Mouse (Mus musculus) ES-E14 (cell line): ENCODE data around the gene Ankrd9. TPM values are rescaled to one million over a fixed set of nuclear protein-coding genes. Genes with fewer than 3 reads are reported as not detected.

Source experiments
- DNase-seq: peaks from one replicate; pipeline ENCODE4 v3.0.0-alpha.2; 2013; ENCODE audit warnings: low read depth, low spot score
- H3K27ac ChIP-seq: 2 replicates; pipeline ENCODE4 v1.5.1; 2012; ENCODE audit warnings: low read depth, mild to moderate bottlenecking, low read length, moderate library complexity, mixed read lengths; ENCODE audit not compliant: poor library complexity, insufficient read depth, severe bottlenecking
- H3K36me3 ChIP-seq: 2 replicates; pipeline ENCODE4 v1.6.1; 2012; ENCODE audit warnings: mild to moderate bottlenecking, low read length, moderate library complexity, mixed read lengths; ENCODE audit not compliant: control insufficient read depth, poor library complexity, insufficient read depth, severe bottlenecking
- H3K4me1 ChIP-seq, 2 experiments: fragments of 150-350 bp in 1 of 2; sonication (generic) in 1 of 2; 2 replicates each; pipeline ENCODE4 v1.6.1; 2012; ENCODE audit warnings: low read length in 2 of 2, mild to moderate bottlenecking in 1 of 2, mixed read lengths in 1 of 2; ENCODE audit not compliant: control insufficient read depth in 2 of 2, insufficient read depth in 2 of 2, poor library complexity in 1 of 2
- H3K4me3 ChIP-seq, 2 experiments: fragments of 150-350 bp in 1 of 2; sonication (generic) in 1 of 2; 2 replicates each; pipeline ENCODE4 v1.5.1; 2012; ENCODE audit warnings: low read length in 2 of 2, low read depth in 1 of 2, mild to moderate bottlenecking in 1 of 2, mixed read lengths in 1 of 2; ENCODE audit not compliant: insufficient read depth in 1 of 2, poor library complexity in 1 of 2, severe bottlenecking in 1 of 2
- H3K9ac ChIP-seq: 2 replicates; pipeline ENCODE4 v1.6.1; 2012; ENCODE audit warnings: low read depth, mild to moderate bottlenecking, low read length, mixed read lengths; ENCODE audit not compliant: poor library complexity, insufficient read depth, severe bottlenecking
- H3K9me3 ChIP-seq: fragments of 150-350 bp; sonication (generic); 2 replicates; pipeline ENCODE4 v1.6.1; 2012; ENCODE audit warnings: low read depth, mild to moderate bottlenecking, low read length; ENCODE audit not compliant: control insufficient read depth, insufficient read depth
- CHD2 ChIP-seq: IDR thresholded peaks from 2 replicates; pipeline ENCODE4 v1.6.1; 2014; ENCODE audit warnings: mild to moderate bottlenecking, low read depth, low read length, inconsistent platforms
- HCFC1 ChIP-seq: IDR thresholded peaks from 2 replicates; pipeline ENCODE4 v1.6.1; 2012; ENCODE audit warnings: low read length, inconsistent platforms, borderline replicate concordance; ENCODE audit not compliant: insufficient read depth
- MAFK ChIP-seq: IDR thresholded peaks from 2 replicates; pipeline ENCODE4 v1.6.1; 2014; ENCODE audit warnings: mild to moderate bottlenecking, low read depth, low read length, inconsistent platforms; ENCODE audit not compliant: insufficient read depth
- ZC3H11A ChIP-seq: IDR thresholded peaks from 2 replicates; pipeline ENCODE4 v1.6.1; 2012; ENCODE audit warnings: low read depth, mild to moderate bottlenecking, inconsistent platforms, low read length, borderline replicate concordance
- ZNF384 ChIP-seq: IDR thresholded peaks from 2 replicates; pipeline ENCODE4 v1.6.1; 2012; ENCODE audit warnings: low read depth, low read length, inconsistent platforms
- in situ Hi-C, 2 experiments: fragments of 600-800 bp; cut with MboI; formaldehyde crosslinking; loops; one replicate each; pipeline ENCODE4 v1.15.1; 2025; ENCODE audit warnings: low sequenced_read_pairs in 2 of 2, inconsistent platforms in 1 of 2; ENCODE audit not compliant: unreplicated experiment in 2 of 2
- total RNA-seq: library from RNA; depleted of rRNA; stranded (reverse); fragments of 300-350 nt; gene quantifications from 2 replicates; pipeline ENCODE4 v1.2.3, GENCODE M21; 2012

Ankrd9 gene
- total RNA-seq, 1 experiment: 12.4 TPM

GRCm38 (mm10) chr12:110998092-110998491 is 19.3 kb upstream of the Ankrd9 start:
- H3K27ac ChIP-seq: no peak overlapping the region
- TF ChIP-seq MAFK (no peak), ZNF384 (no peak), CHD2 (no peak), ZC3H11A (no peak), HCFC1 (no peak)
- no peaks in the 10 kb centered on the region for H3K36me3 ChIP-seq
- H3K4me1 ChIP-seq: peaks cover 0 to 4% of the 10 kb centered on the region in 2 experiments; a peak in 1 of 4 replicates
- no peaks in the 10 kb centered on the region for H3K9me3 ChIP-seq
- H3K4me3 ChIP-seq: no peak overlapping the region
- DNase-seq: no peak
- H3K9ac ChIP-seq: no peak overlapping the region
- in situ Hi-C loops: no loop called here

GRCm38 (mm10) chr12:110994666-110995065 is 15.8 kb upstream of the Ankrd9 start:
- DNase-seq: peak; percentile 54
- Histone ChIP-seq H3K4me3 (no peak overlapping the region), H3K4me1 (peaks cover 0 to 10% of the 10 kb centered on the region in 2 experiments; a peak in 1 of 4 replicates), H3K9ac (no peak overlapping the region), H3K27ac (no peak overlapping the region), H3K9me3 (no peaks in the 10 kb centered on the region), H3K36me3 (no peaks in the 10 kb centered on the region)
- in situ Hi-C loops: no loop called here
- no peak for TF ChIP-seq ZNF384
- no peak for TF ChIP-seq MAFK
- no peak for TF ChIP-seq HCFC1
- no peak for TF ChIP-seq ZC3H11A
- no peak for TF ChIP-seq CHD2

- Histone ChIP-seq H3K27ac (no peak overlapping the region), H3K4me1 (peaks cover 0 to 10% of the 10 kb centered on the region in 2 experiments; a peak in 1 of 4 replicates), H3K9ac (no peak overlapping the region), H3K4me3 (no peak overlapping the region), H3K36me3 (no peaks in the 10 kb centered on the region), H3K9me3 (no peaks in the 10 kb centered on the region)
- DNase-seq: no peak
- in situ Hi-C loops: no loop called here
- no peak for TF ChIP-seq ZC3H11A
- no peak for TF ChIP-seq CHD2
- no peak for TF ChIP-seq MAFK
- TF ChIP-seq ZNF384: no peak
- no peak for TF ChIP-seq HCFC1
These were observed 14.4 kb upstream of the Ankrd9 start for GRCm38 (mm10) chr12:110993226-110993625.

- in situ Hi-C loops: no loop called here
- Histone ChIP-seq H3K4me3 (peak overlapping the region; percentile 70 to 76; a peak in 2 of 4 replicates), H3K4me1 (peaks cover 0 to 10% of the 10 kb centered on the region in 2 experiments; a peak in 1 of 4 replicates), H3K36me3 (no peaks in the 10 kb centered on the region), H3K9ac (no peak overlapping the region), H3K9me3 (no peaks in the 10 kb centered on the region), H3K27ac (no peak overlapping the region; the same call in 1 of the 2 replicates)
- TF ChIP-seq HCFC1 (no peak), ZC3H11A (no peak), ZNF384 (no peak)
- DNase-seq: no peak
These were observed 13.9 kb upstream of the Ankrd9 start for GRCm38 (mm10) chr12:110992771-110993170.

- H3K4me3 ChIP-seq: peak overlapping the region; percentile 70 to 76
- in situ Hi-C loops: no loop called here
- no peaks in the 10 kb centered on the region for H3K36me3 ChIP-seq
- H3K4me1 ChIP-seq: peaks cover 0 to 10% of the 10 kb centered on the region in 2 experiments; a peak in 1 of 4 replicates
- H3K27ac ChIP-seq: peak overlapping the region; percentile 72
- H3K9me3 ChIP-seq: no peaks in the 10 kb centered on the region
- peak overlapping the region; percentile 85 for H3K9ac ChIP-seq
- TF ChIP-seq ZC3H11A (peak; percentile 57; the same call in 1 of the 2 replicates), CHD2 (peak; percentile 94), ZNF384 (no peak)
- DNase-seq: peak; percentile 91
These were observed 13.3 kb upstream of the Ankrd9 start for GRCm38 (mm10) chr12:110992128-110992553.
